ENCODE assay signal across 28 mouse cellular contexts in genomic region chr10:78259702-78260101, GRCm38 (mm10). TPM values are rescaled to one million over a fixed set of nuclear protein-coding genes. Genes with fewer than 3 reads are reported as not detected.
DNase-seq lines count a peak whose midpoint lies in the region; ATAC-seq and TF ChIP-seq lines count a peak whose summit lies in the region.
"Had no signal": no experiment of that assay in that cellular context is flagged by ENCODE, and none has a peak within 500 bp of the region (broad histone marks: within the 10 kb centered on the region; RNA-seq: fewer than 3 reads in every experiment).

No protein-coding gene starts in this region.

- intact Hi-C loops in gastrocnemius, adult 2 months (cut with DNase I) = no loop called here

- TF ChIP-seq CTCF in gastrocnemius, adult 2 months (IDR thresholded peaks at IDR 0.05) = no peak

- H3K4me3 ChIP-seq in gastrocnemius, adult 2 months = no peak overlapping the region
- no peak overlapping the region for H3K4me3 ChIP-seq in midbrain, embryonic 11.5 days (ENCODE audit: low read depth, low read length)
- H3K4me3 ChIP-seq in midbrain, embryonic 16.5 days (ENCODE audit: low read depth, low read length) = no peak overlapping the region
- H3K4me3 ChIP-seq in forebrain, embryonic 14.5 days (ENCODE audit: low read depth, low read length) = no peak overlapping the region
- H3K4me3 ChIP-seq: forebrain, embryonic 13.5 days; hindbrain, embryonic 12.5 days; intestine, embryonic 15.5 days; liver, embryonic 12.5 days had no signal

- H3K4me2 ChIP-seq in midbrain, embryonic 11.5 days = no peak overlapping the region
- no peak overlapping the region for H3K4me2 ChIP-seq in midbrain, embryonic 16.5 days (ENCODE audit: low read length)
- H3K4me2 ChIP-seq in forebrain, embryonic 14.5 days (ENCODE audit: low read length) = no peak overlapping the region
- H3K4me2 ChIP-seq: forebrain, embryonic 13.5 days; heart, embryonic 11.5 days; hindbrain, embryonic 12.5 days; intestine, embryonic 15.5 days; liver, embryonic 12.5 days had no signal

- H3K4me1 ChIP-seq in midbrain, embryonic 11.5 days (ENCODE audit: control insufficient read depth, insufficient read depth, low read length) = no peaks in the 10 kb centered on the region
- H3K4me1 ChIP-seq in midbrain, embryonic 16.5 days (ENCODE audit: control insufficient read depth, insufficient read depth, low read length) = no peaks in the 10 kb centered on the region
- H3K4me1 ChIP-seq in forebrain, embryonic 14.5 days (ENCODE audit: control insufficient read depth, insufficient read depth, low read length) = no peaks in the 10 kb centered on the region
- H3K4me1 ChIP-seq: forebrain, embryonic 13.5 days; hindbrain, embryonic 12.5 days; intestine, embryonic 15.5 days had no signal

- WGBS in midbrain, embryonic 11.5 days = 54% methylated on average over 6 of the region's 6 CpGs
- WGBS in midbrain, embryonic 16.5 days = 55% methylated on average over 6 of the region's 6 CpGs
- WGBS in forebrain, embryonic 14.5 days = 57% methylated on average over 6 of the region's 6 CpGs

- H3K9me3 ChIP-seq in midbrain, embryonic 11.5 days (ENCODE audit: control insufficient read depth, low read length) = no peaks in the 10 kb centered on the region
- H3K9me3 ChIP-seq in midbrain, embryonic 16.5 days (replicated peaks; ENCODE audit: control insufficient read depth, low read length, poor library complexity, severe bottlenecking) = no peaks in the 10 kb centered on the region
- no peaks in the 10 kb centered on the region for H3K9me3 ChIP-seq in forebrain, embryonic 14.5 days (replicated peaks; ENCODE audit: control insufficient read depth, low read length)
- H3K9me3 ChIP-seq: forebrain, embryonic 13.5 days; hindbrain, embryonic 12.5 days; intestine, embryonic 15.5 days; liver, embryonic 12.5 days had no signal

- H3K27ac ChIP-seq in gastrocnemius, adult 2 months = peak overlapping the region; percentile 90; the same call in 1 of the 2 replicates
- H3K27ac ChIP-seq in midbrain, embryonic 11.5 days (ENCODE audit: low read depth, low read length) = no peak overlapping the region
- H3K27ac ChIP-seq in midbrain, embryonic 16.5 days (ENCODE audit: low read length) = no peak overlapping the region
- no peak overlapping the region for H3K27ac ChIP-seq in forebrain, embryonic 14.5 days (ENCODE audit: low read depth, low read length)
- H3K27ac ChIP-seq: forebrain, embryonic 13.5 days; hindbrain, embryonic 12.5 days; hindbrain, postnatal 0 days; intestine, embryonic 15.5 days; liver, embryonic 12.5 days; macrophage had no signal

- no peak for DNase-seq in gastrocnemius, adult 2 months
- DNase-seq in gastrocnemius, adult 8-10 months (ENCODE audit: low spot score in 2 of 2) = no peak
- peak; percentile 2 for DNase-seq in midbrain, embryonic 11.5 days (ENCODE audit: low spot score, missing footprints)
- DNase-seq in ZHBTc4 (ENCODE audit: low read depth, low spot score) = peak; percentile 87
- DNase-seq in forebrain, embryonic 14.5 days (ENCODE audit: low spot score) = no peak
- no peak for DNase-seq in left cerebral cortex, adult 8-10 months (ENCODE audit: low spot score in 2 of 2)
- DNase-seq: adrenal gland, postnatal 14 days; cerebellum, adult 11 months; cerebellum, adult 9-10 months; cerebellum, postnatal 36 days; gastrocnemius, postnatal 36 days; heart, adult 18-20 months; heart, postnatal 36 days; kidney, adult 8-10 months; left cerebral cortex, postnatal 4 days; liver, postnatal 0 days; midbrain, embryonic 14.5 days; spleen, adult 18-20 months; thymus, adult 18-20 months; thymus, postnatal 36 days had no signal

- ATAC-seq in midbrain, embryonic 11.5 days (ENCODE audit: low FRiP score) = no peak
- ATAC-seq in midbrain, embryonic 16.5 days = no peak
- ATAC-seq in forebrain, embryonic 14.5 days = no peak
- ATAC-seq: forebrain, embryonic 13.5 days; liver, embryonic 12.5 days; liver, postnatal 0 days had no signal

- no peaks in the 10 kb centered on the region for H3K27me3 ChIP-seq in midbrain, embryonic 11.5 days (ENCODE audit: control insufficient read depth, insufficient read depth, low read length)
- H3K27me3 ChIP-seq in midbrain, embryonic 16.5 days (ENCODE audit: control insufficient read depth, insufficient read depth, low read depth, low read length) = no peaks in the 10 kb centered on the region
- no peaks in the 10 kb centered on the region for H3K27me3 ChIP-seq in forebrain, embryonic 14.5 days (replicated peaks; ENCODE audit: control insufficient read depth, insufficient read depth, low read length)
- H3K27me3 ChIP-seq: forebrain, embryonic 13.5 days; hindbrain, embryonic 12.5 days; intestine, embryonic 15.5 days had no signal

- no peaks in the 10 kb centered on the region for H3K36me3 ChIP-seq in midbrain, embryonic 11.5 days (ENCODE audit: control insufficient read depth, insufficient read depth, low read length)
- H3K36me3 ChIP-seq in midbrain, embryonic 16.5 days (ENCODE audit: control insufficient read depth, insufficient read depth, low read length) = no peaks in the 10 kb centered on the region
- no peaks in the 10 kb centered on the region for H3K36me3 ChIP-seq in forebrain, embryonic 14.5 days (ENCODE audit: control insufficient read depth, insufficient read depth, low read length)
- H3K36me3 ChIP-seq: hindbrain, embryonic 12.5 days; intestine, embryonic 15.5 days; liver, embryonic 12.5 days had no signal

- H3K9ac ChIP-seq in midbrain, embryonic 11.5 days (ENCODE audit: low read length) = no peak overlapping the region
- no peak overlapping the region for H3K9ac ChIP-seq in midbrain, embryonic 16.5 days (ENCODE audit: low read depth, low read length)
- H3K9ac ChIP-seq in forebrain, embryonic 14.5 days (ENCODE audit: low read length) = no peak overlapping the region
- H3K9ac ChIP-seq: forebrain, embryonic 13.5 days; hindbrain, embryonic 12.5 days; intestine, embryonic 15.5 days; liver, embryonic 12.5 days; liver, postnatal 0 days had no signal

RNA-seq across cellular contexts. Expression of gene Trappc10, which starts 15.3 kb away (rescaled TPM):
- total RNA-seq in gastrocnemius, adult 2 months (2021) = 10 to 100 TPM; 37.9 to 40.1 TPM
- 10 to 100 TPM; 36.9 to 57.4 (median 42.2) TPM for total RNA-seq in gastrocnemius, adult 8-10 months (2022)
- polyA plus RNA-seq in midbrain, embryonic 11.5 days (2014; fragmentation: Nextera tagmentation; extraction: Ambion mirVana) = 16.7 and 17.5 TPM in 2 replicates
- 22.4 and 27.1 TPM in 2 replicates for polyA plus RNA-seq in midbrain, embryonic 16.5 days (2015; fragmentation: Nextera tagmentation; extraction: Ambion mirVana)
- 19.9 and 22.5 TPM in 2 replicates for polyA plus RNA-seq in forebrain, embryonic 14.5 days (2014; fragmentation: Nextera tagmentation; extraction: Ambion mirVana)
- total RNA-seq in left cerebral cortex, adult 8-10 months (2022) = 10 to 100 TPM; 84.2 to 91.1 (median 87.7) TPM

Comparison
In these comparisons a context has a peak if more than half of its experiments do, and no peak if none do; other contexts are left out.
1. DNase-seq: peak in midbrain, embryonic 11.5 days (single experiment) and ZHBTc4 (single experiment); none in gastrocnemius, adult 2 months (single experiment), gastrocnemius, adult 8-10 months (0 of 2), forebrain, embryonic 14.5 days (single experiment) and left cerebral cortex, adult 8-10 months (0 of 2).